Mouse (Mus musculus): Measurements from ENCODE around the gene Hrc.

- TF ChIP-seq GATA1 (IDR thresholded peaks at IDR 0.05; ENCODE audit: low read length) = no peak
- TF ChIP-seq TAL1 (IDR thresholded peaks at IDR 0.05; ENCODE audit: low read length) = no peak
Observed at GRCm38 (mm10) chr7:45363983-45364382, 28.9 kb downstream of the Hrc start.
